Mouse (Mus musculus) hindbrain, embryonic 12.5 days (tissue): ENCODE measurements around the gene Pcmt1. TPM values are rescaled to one million over a fixed set of nuclear protein-coding genes. Genes with fewer than 3 reads are reported as not detected.
A peak's percentile ranks its signal among the peaks of the same experiment; 100 is the strongest.

Source experiments
- ATAC-seq: fragments of 200-750 bp; cut with Nextera tagmentation; 2 replicates; pipeline ENCODE4 v1.8.0; 2017; ENCODE audit warnings: moderate TSS enrichment; ENCODE audit not compliant: low FRiP score
- H3K27ac ChIP-seq: fragments of 300-500 bp; sonication (generic); 2 replicates; pipeline ENCODE4 v1.5.1; 2016; ENCODE audit warnings: mild to moderate bottlenecking
- H3K27me3 ChIP-seq: fragments of 300-500 bp; sonication (generic); 2 replicates; pipeline ENCODE4 v1.6.1; 2016; ENCODE audit warnings: mild to moderate bottlenecking
- H3K36me3 ChIP-seq: fragments of 300-500 bp; sonication (generic); 2 replicates; pipeline ENCODE4 v1.6.1; 2016; ENCODE audit warnings: mild to moderate bottlenecking
- H3K4me1 ChIP-seq: fragments of 300-500 bp; sonication (generic); 2 replicates; pipeline ENCODE4 v1.6.1; 2016
- H3K4me2 ChIP-seq: fragments of 300-500 bp; sonication (generic); replicated peaks from 2 replicates; pipeline ENCODE4 v1.6.1; 2016; ENCODE audit warnings: mild to moderate bottlenecking
- H3K4me3 ChIP-seq: fragments of 300-500 bp; sonication (generic); 2 replicates; pipeline ENCODE4 v1.5.1; 2016; ENCODE audit warnings: mild to moderate bottlenecking
- H3K9ac ChIP-seq: fragments of 300-500 bp; sonication (generic); 2 replicates; pipeline ENCODE4 v1.6.1; 2016; ENCODE audit warnings: mild to moderate bottlenecking, moderate library complexity
- H3K9me3 ChIP-seq: fragments of 300-500 bp; sonication (generic); replicated peaks from 2 replicates; pipeline ENCODE4 v1.6.1; 2016; ENCODE audit warnings: mild to moderate bottlenecking
- whole genome bisulfite sequencing: fragments of 180-500 bp; shearing (Covaris S2); methylation state at CpG from one replicate; pipeline ENCODE4 v1.1.7; 2016; 5-methylcytosine and 5-hydroxymethylcytosine counted together
- polyA plus RNA-seq: library from polyadenylated mRNA; unstranded; fragments of >200 nt; fragmentation: Nextera tagmentation; extraction: Ambion mirVana; gene quantifications from 2 replicates; pipeline ENCODE4 v1.2.1, GENCODE M21; 2016

Pcmt1 gene
- polyA plus RNA-seq, 1 experiment from 2014 or later = 136 TPM

- Histone ChIP-seq H3K27me3 (no peaks in the 10 kb centered on the region), H3K4me2 (no peak overlapping the region), H3K9ac (no peak overlapping the region), H3K4me3 (no peak overlapping the region), H3K27ac (no peak overlapping the region), H3K9me3 (no peaks in the 10 kb centered on the region), H3K36me3 (peaks cover 19% of the 10 kb centered on the region), H3K4me1 (no peaks in the 10 kb centered on the region)
- WGBS = 97% methylated on average over 17 of the region's 17 CpGs
- ATAC-seq = no peak
Measured at GRCm38 (mm10) chr10:7608611-7609010, 72.3 kb downstream of the Pcmt1 start.

- WGBS = 85% methylated on average over 2 of the region's 2 CpGs
- Histone ChIP-seq H3K4me1 (no peaks in the 10 kb centered on the region), H3K4me3 (no peak overlapping the region), H3K9me3 (no peaks in the 10 kb centered on the region), H3K36me3 (peaks cover 19% of the 10 kb centered on the region), H3K4me2 (no peak overlapping the region), H3K27ac (no peak overlapping the region), H3K27me3 (no peaks in the 10 kb centered on the region), H3K9ac (no peak overlapping the region)
- no peak for ATAC-seq
Measured at GRCm38 (mm10) chr10:7606437-7606836, 74.5 kb downstream of the Pcmt1 start.

DNA sequence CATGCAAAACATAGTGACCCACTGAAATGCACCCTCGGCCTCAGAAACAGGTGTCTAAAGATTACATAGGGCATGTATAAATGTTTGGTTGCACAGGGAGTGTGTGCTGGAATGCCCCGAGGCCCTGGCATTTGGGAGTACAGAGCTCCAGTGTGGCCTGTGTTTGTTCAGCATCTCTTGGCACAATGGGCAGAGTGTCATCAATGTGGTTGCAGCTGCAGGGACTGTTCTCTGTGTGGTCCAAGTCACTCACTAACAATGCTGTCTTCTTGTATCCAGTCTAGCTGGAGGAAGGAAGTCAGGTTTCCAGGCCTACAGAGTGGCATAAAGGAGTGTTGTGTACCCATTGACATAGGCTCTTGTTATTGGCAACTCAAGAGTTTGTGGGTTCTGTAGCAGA is 75.8 kb downstream of the Pcmt1 start:
- H3K9me3 ChIP-seq = no peaks in the 10 kb centered on the region
- no peak for ATAC-seq
- WGBS = 78% methylated on average over 2 of the region's 2 CpGs

DNA sequence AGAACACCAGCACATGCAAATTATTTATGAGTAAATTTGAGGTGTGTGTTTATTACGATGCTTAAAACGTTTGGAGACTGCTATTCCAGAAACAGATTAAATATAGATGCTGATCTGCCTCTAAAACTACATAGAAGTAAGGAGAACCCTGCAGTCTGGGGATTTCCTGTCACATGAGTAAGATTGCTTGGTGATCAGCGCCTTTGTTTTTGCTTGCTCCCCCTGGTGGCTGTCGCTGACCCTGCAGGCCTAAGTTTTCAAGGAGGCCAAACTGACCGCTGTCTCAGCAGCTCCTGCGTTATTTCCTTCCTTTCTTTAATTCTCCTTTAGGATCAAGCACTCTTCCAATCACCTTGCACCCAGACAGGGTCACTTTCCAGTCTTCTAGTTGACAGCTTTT is 80.3 kb downstream of the Pcmt1 start:
- no peak overlapping the region for H3K4me2 ChIP-seq
- no peak overlapping the region for H3K4me3 ChIP-seq
- H3K36me3 ChIP-seq = no peaks in the 10 kb centered on the region
- no peaks in the 10 kb centered on the region for H3K9me3 ChIP-seq
- H3K27ac ChIP-seq = no peak overlapping the region
- 15% methylated on average over 6 of the region's 6 CpGs for WGBS
- 0 out of 2 replicates have a peak, but pooled peaks have one; percentile 47 for ATAC-seq
- no peaks in the 10 kb centered on the region for H3K4me1 ChIP-seq
- H3K27me3 ChIP-seq = no peaks in the 10 kb centered on the region
- no peak overlapping the region for H3K9ac ChIP-seq

More for the DNA sequence above, 75.8 kb downstream of the Pcmt1 start:
- Histone ChIP-seq H3K27ac (no peak overlapping the region), H3K27me3 (no peaks in the 10 kb centered on the region), H3K36me3 (peaks cover 14% of the 10 kb centered on the region), H3K9ac (no peak overlapping the region; the same call in 1 of the 2 replicates), H3K4me1 (no peaks in the 10 kb centered on the region), H3K4me2 (no peak overlapping the region), H3K4me3 (no peak overlapping the region)

DNA sequence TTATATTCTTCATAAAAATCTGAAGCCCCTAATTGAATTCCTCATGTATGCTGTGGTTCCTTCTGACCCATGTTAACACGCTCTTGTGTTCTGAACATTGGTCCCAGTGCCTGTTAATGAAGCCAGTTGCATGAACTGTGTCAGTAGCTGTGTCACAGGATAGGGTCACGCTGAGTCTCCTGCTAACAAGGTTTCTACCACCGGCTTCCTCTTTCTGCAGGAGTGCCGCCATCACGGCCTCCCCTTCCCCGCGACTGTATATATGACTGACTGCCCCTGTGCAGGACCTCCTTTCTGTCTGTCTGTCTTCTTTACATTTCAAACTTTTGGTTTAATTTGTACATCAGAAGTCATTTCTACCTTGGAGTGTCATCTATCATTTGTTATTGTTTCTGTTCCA is 82.8 kb downstream of the Pcmt1 start:
- no peak overlapping the region for H3K4me3 ChIP-seq
- H3K27ac ChIP-seq = no peak overlapping the region
- H3K4me2 ChIP-seq = no peak overlapping the region
- no peak overlapping the region for H3K9ac ChIP-seq
- WGBS = 88% methylated on average over 7 of the region's 7 CpGs
- no peaks in the 10 kb centered on the region for H3K9me3 ChIP-seq
- no peaks in the 10 kb centered on the region for H3K36me3 ChIP-seq
- H3K27me3 ChIP-seq = no peaks in the 10 kb centered on the region
- no peaks in the 10 kb centered on the region for H3K4me1 ChIP-seq
- no peak for ATAC-seq

- no peaks in the 10 kb centered on the region for H3K36me3 ChIP-seq
- H3K4me2 ChIP-seq = no peak overlapping the region
- ATAC-seq = no peak
- WGBS = 89% methylated on average over 1 of the region's 1 CpGs
- no peaks in the 10 kb centered on the region for H3K9me3 ChIP-seq
- peaks cover 5% of the 10 kb centered on the region; the same call in 1 of the 2 replicates for H3K27me3 ChIP-seq
- H3K9ac ChIP-seq = no peak overlapping the region
- no peak overlapping the region for H3K4me3 ChIP-seq
- no peak overlapping the region for H3K27ac ChIP-seq
- H3K4me1 ChIP-seq = peaks cover 9% of the 10 kb centered on the region
Measured at GRCm38 (mm10) chr10:7596251-7596650, 84.7 kb downstream of the Pcmt1 start.

- peaks cover 15% of the 10 kb centered on the region for H3K4me1 ChIP-seq
- H3K9me3 ChIP-seq = no peaks in the 10 kb centered on the region
- ATAC-seq = no peak
- H3K27ac ChIP-seq = no peak overlapping the region
- no peak overlapping the region for H3K4me3 ChIP-seq
- H3K9ac ChIP-seq = no peak overlapping the region
- 45% methylated on average over 7 of the region's 7 CpGs for WGBS
- H3K36me3 ChIP-seq = no peaks in the 10 kb centered on the region
- H3K4me2 ChIP-seq = no peak overlapping the region
- H3K27me3 ChIP-seq = peaks cover 5% of the 10 kb centered on the region; the same call in 1 of the 2 replicates
Measured at GRCm38 (mm10) chr10:7594797-7595196, 86.1 kb downstream of the Pcmt1 start.

- peaks cover 5% of the 10 kb centered on the region; the same call in 1 of the 2 replicates for H3K27me3 ChIP-seq
- H3K4me3 ChIP-seq = peak overlapping the region; percentile 75
- no peak for ATAC-seq
- H3K4me2 ChIP-seq = peak overlapping the region; percentile 100
- H3K9ac ChIP-seq = peak overlapping the region; percentile 69
- 6% methylated on average over 8 of the region's 8 CpGs for WGBS
- H3K27ac ChIP-seq = no peak overlapping the region
- no peaks in the 10 kb centered on the region for H3K9me3 ChIP-seq
- peaks cover 15% of the 10 kb centered on the region for H3K4me1 ChIP-seq
- H3K36me3 ChIP-seq = no peaks in the 10 kb centered on the region
Measured at GRCm38 (mm10) chr10:7590792-7591191, 90.1 kb downstream of the Pcmt1 start.

- H3K9me3 ChIP-seq = no peaks in the 10 kb centered on the region
- H3K4me3 ChIP-seq = peak overlapping the region; percentile 75
- under 1% methylated on average over 54 of the region's 54 CpGs for WGBS
- H3K4me2 ChIP-seq = peak overlapping the region; percentile 100
- H3K36me3 ChIP-seq = no peaks in the 10 kb centered on the region
- H3K4me1 ChIP-seq = peaks cover 15% of the 10 kb centered on the region
- H3K9ac ChIP-seq = peak overlapping the region; percentile 69
- ATAC-seq = no peak; the same call in 1 of the 2 replicates
- peak overlapping the region; percentile 88 for H3K27ac ChIP-seq
- H3K27me3 ChIP-seq = peaks cover 5% of the 10 kb centered on the region; the same call in 1 of the 2 replicates
Measured at GRCm38 (mm10) chr10:7590234-7590689, 90.7 kb downstream of the Pcmt1 start.

DNA sequence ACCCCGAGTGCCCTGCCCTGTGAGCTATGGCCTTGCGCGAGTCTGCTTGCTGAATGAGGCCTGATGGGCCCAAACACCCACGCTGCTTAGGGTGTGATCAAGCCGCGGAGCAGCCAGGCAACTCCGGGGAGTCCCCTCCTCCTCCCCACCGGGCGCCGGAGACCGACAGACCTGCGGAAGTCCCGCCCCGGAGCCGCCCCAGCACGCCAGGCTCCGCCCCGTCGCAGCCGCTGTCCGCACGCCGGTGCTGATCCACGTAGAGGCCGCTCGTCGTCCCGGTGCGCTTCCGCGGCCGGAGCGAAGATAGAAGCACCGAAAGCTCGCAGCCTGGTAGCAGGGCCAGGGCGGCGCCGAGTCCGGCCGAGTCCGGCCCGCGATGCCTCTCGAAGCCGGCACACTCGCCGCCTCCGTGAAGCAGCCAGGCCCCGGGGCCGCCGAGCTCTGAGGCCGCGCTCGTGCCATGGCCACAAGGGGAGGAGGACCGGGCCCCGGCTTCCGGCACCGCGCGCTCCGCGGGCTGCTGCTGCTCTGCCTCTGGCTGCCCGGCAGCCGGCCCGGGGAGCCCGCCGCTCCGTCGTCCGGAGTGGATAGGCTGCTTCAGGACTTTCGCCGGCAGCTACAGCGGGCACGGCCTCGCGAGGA is 91.2 kb downstream of the Pcmt1 start, which contains the start of gene Lrp11:
Gene Lrp11 (plus strand): TSS at position 209 of the 642 bp plus-strand sequence.
- peaks cover 5% of the 10 kb centered on the region; the same call in 1 of the 2 replicates for H3K27me3 ChIP-seq
- peak within 1 kb of the TSS; percentile 88 for H3K27ac ChIP-seq
- H3K4me1 ChIP-seq = peaks cover 15% of the 10 kb centered on the region
- peak within 1 kb of the TSS; percentile 100 for H3K4me2 ChIP-seq
- ATAC-seq = peak; percentile 96
- no peaks in the 10 kb centered on the region for H3K9me3 ChIP-seq
- H3K9ac ChIP-seq = peak within 1 kb of the TSS; percentile 69
- WGBS = under 1% methylated on average over 73 of the region's 76 CpGs
- no peaks in the 10 kb centered on the region for H3K36me3 ChIP-seq
- H3K4me3 ChIP-seq = peak within 1 kb of the TSS; percentile 75

GRCm38 (mm10) chr10:7586771-7587170 is 94.2 kb downstream of the Pcmt1 start:
- ATAC-seq = no peak
- Histone ChIP-seq H3K27me3 (peaks cover 5% of the 10 kb centered on the region; the same call in 1 of the 2 replicates), H3K4me1 (peaks cover 14% of the 10 kb centered on the region), H3K9me3 (no peaks in the 10 kb centered on the region), H3K36me3 (no peaks in the 10 kb centered on the region), H3K4me2 (no peak overlapping the region), H3K27ac (no peak overlapping the region), H3K4me3 (no peak overlapping the region), H3K9ac (no peak overlapping the region)
- WGBS = 77% methylated on average over 2 of the region's 2 CpGs

- no peaks in the 10 kb centered on the region for H3K36me3 ChIP-seq
- H3K4me2 ChIP-seq = no peak overlapping the region
- no peak overlapping the region for H3K9ac ChIP-seq
- 49% methylated on average over 7 of the region's 7 CpGs for WGBS
- H3K27me3 ChIP-seq = no peaks in the 10 kb centered on the region
- no peaks in the 10 kb centered on the region for H3K9me3 ChIP-seq
- no peak overlapping the region for H3K27ac ChIP-seq
- H3K4me1 ChIP-seq = peaks cover 3% of the 10 kb centered on the region; the same call in 1 of the 2 replicates
- no peak for ATAC-seq
- H3K4me3 ChIP-seq = no peak overlapping the region
Measured at GRCm38 (mm10) chr10:7582891-7583557, 97.9 kb downstream of the Pcmt1 start.
